Comparison of ENCODE assay signal across 27 mouse cellular contexts in the genomic region with DNA sequence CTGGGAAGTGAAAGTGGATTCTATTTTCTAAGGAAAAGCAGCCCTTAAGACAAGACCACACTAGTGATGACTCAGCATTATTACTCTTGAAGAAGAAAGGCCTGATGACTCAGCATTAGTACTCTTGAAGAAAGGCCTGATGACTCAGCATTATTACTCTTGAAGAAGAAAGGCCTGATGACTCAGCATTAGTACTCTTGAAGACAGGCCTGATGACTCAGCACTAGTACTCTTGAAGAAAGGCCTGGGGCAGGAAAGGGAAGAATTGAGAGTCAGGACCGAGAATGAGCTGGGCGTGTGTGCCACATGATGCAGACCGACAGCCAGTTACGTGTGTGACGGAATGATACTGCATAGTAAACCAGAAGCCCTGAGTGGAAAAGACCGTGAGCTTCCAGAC.
DNase-seq lines count a peak whose midpoint lies in the region; ATAC-seq and TF ChIP-seq lines count a peak whose summit lies in the region.
"Had no signal": no experiment of that assay in that cellular context is flagged by ENCODE, and none has a peak within 500 bp of the region (broad histone marks: within the 10 kb centered on the region; RNA-seq: fewer than 3 reads in every experiment).

No protein-coding gene starts in this region.

- in situ Hi-C loops in CH12.LX (cut with MboI; ENCODE audit: low pct_ligation_motif_present, low pct_unique_long_range_greater_than_20kb, low sequenced_read_pairs): no loop called here

- DNase-seq in heart, adult 8-10 months (ENCODE audit: low spot score): no peak
- peak; percentile 37 for DNase-seq in CH12.LX (ENCODE audit: extremely low read depth)
- peak; percentile 9 for DNase-seq in Muller cell, postnatal 12 days (ENCODE audit: inconsistent ontology term)
- no peak for DNase-seq in cerebellum, adult 18-20 months
- DNase-seq in cerebellum, postnatal 25 days: no peak
- DNase-seq in urinary bladder, postnatal 14 days (ENCODE audit: low spot score): no peak
- DNase-seq: adrenal gland, postnatal 10 days; B cell, adult 2 months; cerebellum, adult 9-10 months; heart, postnatal 4 days; kidney, postnatal 4 days; layer of hippocampus, adult 9-11 months; lung, adult 2 months; right cerebral cortex, adult 18-20 months; thymus, postnatal 14 days had no signal

- no peaks in the 10 kb centered on the region for H3K36me3 ChIP-seq in heart, embryonic 13.5 days
- H3K36me3 ChIP-seq in CH12.LX (replicated peaks in 1 of 2; ENCODE audit: control insufficient read depth in 1 of 2, insufficient read depth in 1 of 2, low read length in 1 of 2): no peaks in the 10 kb centered on the region
- H3K36me3 ChIP-seq: embryonic facial prominence, embryonic 13.5 days; heart, embryonic 15.5 days; hindbrain, embryonic 15.5 days; kidney, embryonic 15.5 days; limb, embryonic 10.5 days; midbrain, embryonic 10.5 days had no signal

- dilution Hi-C loops in CH12.LX (cut with MboI; ENCODE audit: extremely low pct_ligation_motif_present, extremely low pct_unique_long_range_greater_than_20kb, low sequenced_read_pairs): no loop called here

- no peak for TF ChIP-seq RAD21 in CH12.LX (IDR thresholded peaks at IDR 0.05; ENCODE audit: low read depth, low read length)

- no peak for TF ChIP-seq CTCF in CH12.LX (conservative IDR thresholded peaks at IDR 0.05 in 1 of 2, IDR thresholded peaks at IDR 0.05 in 1 of 2; ENCODE audit: low read depth in 2 of 2, low read length in 2 of 2)

- no peak overlapping the region for H3K27ac ChIP-seq in heart, embryonic 13.5 days (replicated peaks)
- H3K27ac ChIP-seq in CH12.LX (ENCODE audit: insufficient read depth, low read depth): no peak overlapping the region
- H3K27ac ChIP-seq: embryonic facial prominence, embryonic 13.5 days; heart, embryonic 15.5 days; hindbrain, embryonic 15.5 days; kidney, embryonic 15.5 days; limb, embryonic 10.5 days; midbrain, embryonic 10.5 days had no signal

- no peak for TF ChIP-seq EP300 in CH12.LX (IDR thresholded peaks at IDR 0.05; ENCODE audit: low read length)

- WGBS in heart, embryonic 13.5 days: 84% methylated on average over 6 of the region's 6 CpGs

- no peak for TF ChIP-seq POLR2A in CH12.LX (IDR thresholded peaks at IDR 0.05; ENCODE audit: low read depth, low read length)

- no peak overlapping the region for H3K4me3 ChIP-seq in heart, embryonic 13.5 days
- H3K4me3 ChIP-seq in CH12.LX (replicated peaks in 1 of 3; ENCODE audit: low read depth in 2 of 3, low read length in 2 of 3, poor library complexity in 1 of 3): no peak overlapping the region
- H3K4me3 ChIP-seq: embryonic facial prominence, embryonic 13.5 days; heart, embryonic 15.5 days; hindbrain, embryonic 15.5 days; kidney, embryonic 15.5 days; limb, embryonic 10.5 days; midbrain, embryonic 10.5 days had no signal

- peak; percentile 66 for ATAC-seq in heart, embryonic 13.5 days (ENCODE audit: extremely low read depth, insufficient number of reproducible peaks, low FRiP score, low TSS enrichment)
- ATAC-seq in erythroblast, adult 5-6 weeks (replicated peaks; ENCODE audit: low FRiP score, poor library complexity, severe bottlenecking): peak; percentile 57; the same call in 1 of the 2 replicates
- ATAC-seq: activated CD4-positive, CD25-positive, alpha-beta regulatory T cell, adult 4 months; forebrain, embryonic 16.5 days; intestine, postnatal 0 days had no signal

- no peak overlapping the region for H3K9ac ChIP-seq in heart, embryonic 13.5 days
- H3K9ac ChIP-seq in CH12.LX (ENCODE audit: insufficient read depth, low read depth): no peak overlapping the region
- H3K9ac ChIP-seq: embryonic facial prominence, embryonic 13.5 days; heart, embryonic 15.5 days; hindbrain, embryonic 15.5 days; kidney, embryonic 15.5 days had no signal

- no peak overlapping the region for H3K4me2 ChIP-seq in heart, embryonic 13.5 days
- no peak overlapping the region for H3K4me2 ChIP-seq in CH12.LX (ENCODE audit: insufficient read depth, low read depth, poor library complexity, severe bottlenecking)
- H3K4me2 ChIP-seq: embryonic facial prominence, embryonic 13.5 days; heart, embryonic 15.5 days; hindbrain, embryonic 15.5 days; kidney, embryonic 15.5 days; liver, embryonic 11.5 days had no signal

- 0 out of 2 replicates have a peak, but pooled peaks cover 13% of the 10 kb centered on the region for H3K4me1 ChIP-seq in heart, embryonic 13.5 days
- peaks cover 2 to 7% of the 10 kb centered on the region in 2 experiments; a peak in 3 of 4 replicates for H3K4me1 ChIP-seq in CH12.LX (ENCODE audit: control insufficient read depth in 1 of 2, insufficient read depth in 2 of 2)
- H3K4me1 ChIP-seq: embryonic facial prominence, embryonic 13.5 days; heart, embryonic 15.5 days; hindbrain, embryonic 15.5 days; kidney, embryonic 15.5 days; limb, embryonic 10.5 days; midbrain, embryonic 10.5 days had no signal

- no peaks in the 10 kb centered on the region for H3K79me2 ChIP-seq in CH12.LX (replicated peaks; ENCODE audit: control insufficient read depth, extremely low read depth, insufficient read depth, poor library complexity, severe bottlenecking)

- H3K9me3 ChIP-seq in heart, embryonic 13.5 days: no peaks in the 10 kb centered on the region
- H3K9me3 ChIP-seq in CH12.LX (replicated peaks; ENCODE audit: low read length): no peaks in the 10 kb centered on the region
- H3K9me3 ChIP-seq: embryonic facial prominence, embryonic 13.5 days; heart, embryonic 15.5 days; hindbrain, embryonic 15.5 days; kidney, embryonic 15.5 days; limb, embryonic 10.5 days; midbrain, embryonic 10.5 days had no signal

- peaks cover 8% of the 10 kb centered on the region; the same call in 1 of the 2 replicates for H3K27me3 ChIP-seq in heart, embryonic 13.5 days (replicated peaks)
- peaks cover 4% of the 10 kb centered on the region for H3K27me3 ChIP-seq in CH12.LX (replicated peaks)
- H3K27me3 ChIP-seq: embryonic facial prominence, embryonic 13.5 days; heart, embryonic 15.5 days; hindbrain, embryonic 15.5 days had no signal

TF ChIP-seq in CH12.LX, 34 proteins besides CTCF, POLR2A, EP300 and RAD21:
- TF ChIP-seq ZMIZ1 (IDR thresholded peaks at IDR 0.05; ENCODE audit: low read depth, low read length) (no peak), SMC3 (IDR thresholded peaks at IDR 0.05; ENCODE audit: low read depth, low read length) (no peak), ETS1 (conservative IDR thresholded peaks at IDR 0.05; ENCODE audit: low read depth, low read length) (peak; percentile 65), JUND (conservative IDR thresholded peaks at IDR 0.05; ENCODE audit: low read depth, low read length) (peak; percentile 44; the same call in 1 of the 2 replicates), MAFK (IDR thresholded peaks at IDR 0.05; ENCODE audit: insufficient replicate concordance, low read length) (peak; percentile 100), JUN (IDR thresholded peaks at IDR 0.05; ENCODE audit: insufficient read depth, low read depth, low read length) (peak; percentile 20; the same call in 1 of the 2 replicates)

Comparison
In these comparisons a context has a peak if more than half of its experiments do, and no peak if none do; other contexts are left out.
1. DNase-seq: peak in CH12.LX (single experiment) and Muller cell, postnatal 12 days (single experiment); none in heart, adult 8-10 months (single experiment), cerebellum, adult 18-20 months (0 of 2), cerebellum, postnatal 25 days (0 of 2) and urinary bladder, postnatal 14 days (single experiment).